Mouse (Mus musculus) right cerebral cortex, postnatal 4 days (tissue): ENCODE measurements around the gene Lamtor1.
"Not testable (repeated sequence)": the region's sequence is repeated elsewhere in the genome, so short reads cannot be mapped to it uniquely, and the experiment has no call there.

ENCODE experiments used
- DNase-seq: peaks from one replicate; pipeline ENCODE4 v3.0.0-alpha.2; 2022

Lamtor1 gene

GRCm38 (mm10) chr7:101900331-101901097 is 5.2 kb upstream of the Lamtor1 start:
- DNase-seq: no peak

DNA sequence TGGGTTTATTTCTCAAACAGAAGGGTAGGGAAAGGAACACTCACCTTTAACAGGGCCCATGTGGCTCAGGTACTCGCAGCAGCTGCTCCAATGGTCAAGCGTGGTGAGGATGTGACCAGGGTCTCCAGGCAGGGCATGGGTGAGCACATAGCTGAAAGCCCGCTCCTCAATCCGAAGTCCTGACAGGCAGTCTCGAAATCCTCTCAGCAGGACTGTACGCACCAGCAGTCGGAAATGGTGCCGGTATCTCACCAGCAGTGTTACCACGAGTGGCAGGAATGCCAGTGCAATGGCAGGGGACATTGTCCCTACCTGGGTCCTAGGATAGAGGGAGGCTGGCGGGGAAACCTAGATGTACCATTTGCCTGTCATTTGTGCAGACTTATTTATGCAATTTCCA is 3.7 kb upstream of the Lamtor1 start:
- no peak for DNase-seq

DNA sequence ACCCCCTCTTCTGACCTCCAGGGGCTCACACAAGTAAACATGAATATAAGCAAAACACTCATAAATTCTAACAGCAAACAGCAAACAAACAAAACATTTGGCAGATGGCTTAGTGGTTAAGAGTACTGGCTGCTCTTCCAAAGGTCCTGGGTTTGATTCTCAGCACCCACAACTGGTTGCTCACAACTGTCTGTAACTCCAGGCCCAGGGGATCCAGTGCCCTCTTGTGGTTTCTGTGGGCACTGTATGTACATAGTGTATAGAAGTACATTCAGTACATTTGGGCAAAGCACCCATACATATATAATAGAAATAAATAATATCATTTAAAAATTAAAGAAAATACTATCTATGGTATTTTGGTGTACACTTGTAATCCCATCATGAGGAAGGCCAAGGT is 2.9 kb upstream of the Lamtor1 start:
- DNase-seq: no peak

DNA sequence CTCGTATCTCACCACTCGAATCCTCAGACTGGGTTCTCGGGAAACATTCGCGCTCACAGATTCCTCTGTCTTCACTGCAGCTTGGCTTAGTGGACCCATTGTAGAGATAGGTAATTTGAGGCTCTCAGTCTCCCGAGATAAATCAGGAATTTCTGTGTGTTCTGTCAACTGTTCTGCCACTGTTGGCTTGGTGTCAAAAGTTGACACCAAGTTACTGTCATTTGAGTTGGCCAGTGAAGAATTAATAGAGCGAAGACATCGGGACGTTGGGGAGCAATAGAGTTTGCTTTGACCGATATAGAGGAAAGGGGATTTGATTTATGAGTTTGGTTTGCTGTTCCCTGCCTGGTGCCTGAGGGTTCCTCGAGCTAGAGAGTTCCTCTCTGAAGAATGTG is 580 bp downstream of the Lamtor1 start, which contains the start of gene Tomt:
TSS of gene Tomt (minus strand) at position 73 of the 395 bp plus-strand sequence.
- no peak for DNase-seq

DNA sequence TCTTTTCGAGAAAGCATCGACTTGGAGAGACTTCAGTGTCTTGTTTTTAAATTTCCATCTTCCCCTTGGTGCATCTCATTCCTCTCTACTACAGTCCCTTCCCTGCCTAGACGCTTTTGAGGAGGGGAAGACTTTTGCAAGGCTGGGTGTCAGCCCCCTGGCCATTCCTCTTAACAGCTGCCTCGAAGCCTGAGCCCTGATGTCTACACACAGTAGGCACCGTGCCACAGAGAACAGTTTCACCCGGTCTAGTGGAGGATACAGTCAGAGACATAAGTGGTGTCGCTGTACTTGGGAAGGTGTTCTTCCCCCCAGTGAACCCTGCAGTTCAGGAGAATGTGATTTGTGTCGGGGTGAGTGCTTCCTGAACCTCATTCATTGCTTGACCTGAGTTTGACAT is 992 bp downstream of the Lamtor1 start:
- DNase-seq: no peak

DNA sequence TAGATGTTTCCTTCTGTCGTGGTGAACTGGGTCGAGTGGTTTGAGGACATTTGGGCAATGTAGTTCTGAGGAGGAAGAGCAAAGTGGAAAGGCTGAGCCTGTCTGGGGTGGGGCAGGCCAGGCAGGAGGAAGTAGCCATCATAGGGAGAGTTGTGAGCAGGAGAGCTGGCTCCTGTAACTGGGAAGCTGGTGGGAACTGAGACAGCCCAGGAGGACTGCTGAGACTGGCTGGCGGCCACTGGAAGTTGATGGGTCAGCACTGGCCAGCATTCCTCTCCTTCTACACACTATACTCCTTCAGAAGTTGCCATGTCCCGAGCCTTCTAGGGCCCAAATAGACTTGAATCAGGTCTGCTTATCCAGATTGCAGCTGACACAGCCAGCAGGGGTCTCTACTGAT is 2.7 kb downstream of the Lamtor1 start:
- no peak for DNase-seq

DNA sequence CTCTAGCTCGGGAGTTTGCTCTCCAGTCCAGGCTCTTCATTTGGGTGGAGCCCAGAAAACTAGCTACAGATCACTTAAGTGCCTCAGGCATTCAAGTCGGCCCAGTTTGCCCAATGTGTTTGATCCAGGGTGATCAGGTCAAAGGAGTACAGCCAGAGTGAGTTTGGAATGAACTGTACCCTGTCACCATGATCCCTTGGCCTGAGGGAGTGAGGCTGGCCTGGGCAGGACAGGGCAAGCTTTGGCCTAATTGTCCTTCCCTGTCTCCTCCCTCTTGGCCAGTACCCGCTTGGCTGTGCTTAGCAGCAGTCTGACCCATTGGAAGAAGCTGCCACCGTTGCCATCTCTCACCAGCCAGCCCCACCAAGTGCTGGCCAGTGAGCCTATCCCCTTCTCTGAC is 4.4 kb downstream of the Lamtor1 start:
- no peak for DNase-seq

DNA sequence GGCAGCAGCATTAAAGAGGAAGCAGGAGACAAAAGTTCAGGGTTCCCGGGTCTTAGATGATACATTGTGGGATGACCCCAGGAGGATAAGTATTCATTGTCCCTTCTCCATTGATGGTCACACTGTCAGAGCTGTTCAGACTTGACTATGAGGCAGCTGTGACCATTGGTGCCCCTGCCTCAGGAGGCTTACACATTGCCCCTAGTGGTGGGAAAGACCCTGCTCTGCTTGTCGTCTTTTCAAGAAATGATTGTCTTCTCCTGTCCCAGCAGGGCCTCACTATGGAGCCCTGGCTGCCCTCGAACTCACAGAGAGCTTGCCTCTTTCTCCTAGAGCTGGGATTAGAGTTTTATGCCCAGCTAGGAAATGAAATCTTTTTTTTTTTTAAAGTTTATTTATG is 6.3 kb downstream of the Lamtor1 start:
- DNase-seq: no peak

GRCm38 (mm10) chr7:101918071-101918470 is 12.4 kb downstream of the Lamtor1 start:
- peak; percentile 61 for DNase-seq

- DNase-seq: not testable (repeated sequence)
These were observed 20.2 kb downstream of the Lamtor1 start for GRCm38 (mm10) chr7:101925892-101926291.

DNA sequence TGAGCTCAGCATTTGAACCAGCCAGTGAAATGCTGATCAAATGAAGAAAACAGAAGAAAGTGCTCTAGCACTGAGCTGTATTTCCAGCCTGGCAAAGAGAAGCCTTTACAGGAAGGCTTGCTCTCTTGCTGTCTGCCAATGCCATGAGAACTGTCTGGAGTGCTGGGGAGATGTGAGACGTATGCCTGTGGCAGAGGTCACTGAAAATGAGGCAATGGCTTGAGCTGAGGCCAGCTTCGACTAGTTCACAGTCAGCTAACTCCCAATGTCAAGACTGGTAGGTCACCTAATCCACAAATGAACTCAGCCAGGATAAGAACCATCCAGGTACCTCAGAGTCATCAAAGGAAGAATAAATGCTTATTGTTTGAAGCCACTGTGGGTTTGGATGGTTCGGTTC is 22.4 kb downstream of the Lamtor1 start:
- DNase-seq: no peak

GRCm38 (mm10) chr7:101932551-101932950 is 26.8 kb downstream of the Lamtor1 start:
- DNase-seq: no peak

DNA sequence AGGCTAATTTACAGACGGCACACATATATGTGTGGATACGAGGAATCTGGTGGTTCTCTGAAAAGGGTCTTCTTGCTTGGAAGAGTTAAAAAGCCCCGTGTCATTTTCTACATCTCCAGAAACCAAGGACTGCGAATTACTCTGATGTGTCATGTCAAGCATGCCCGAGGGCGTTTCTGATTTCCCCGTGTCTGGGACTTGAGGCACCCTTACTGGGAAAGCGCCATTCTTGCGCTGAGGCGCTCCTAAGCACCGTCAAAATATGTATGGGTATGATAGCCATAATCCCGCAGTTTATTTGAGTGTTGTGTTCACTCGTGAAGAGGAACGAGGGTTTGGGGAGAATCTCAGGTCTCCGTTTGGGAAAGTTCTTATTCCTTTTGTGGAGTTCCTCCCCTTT is 27.6 kb downstream of the Lamtor1 start:
- peak; percentile 11 for DNase-seq

DNA sequence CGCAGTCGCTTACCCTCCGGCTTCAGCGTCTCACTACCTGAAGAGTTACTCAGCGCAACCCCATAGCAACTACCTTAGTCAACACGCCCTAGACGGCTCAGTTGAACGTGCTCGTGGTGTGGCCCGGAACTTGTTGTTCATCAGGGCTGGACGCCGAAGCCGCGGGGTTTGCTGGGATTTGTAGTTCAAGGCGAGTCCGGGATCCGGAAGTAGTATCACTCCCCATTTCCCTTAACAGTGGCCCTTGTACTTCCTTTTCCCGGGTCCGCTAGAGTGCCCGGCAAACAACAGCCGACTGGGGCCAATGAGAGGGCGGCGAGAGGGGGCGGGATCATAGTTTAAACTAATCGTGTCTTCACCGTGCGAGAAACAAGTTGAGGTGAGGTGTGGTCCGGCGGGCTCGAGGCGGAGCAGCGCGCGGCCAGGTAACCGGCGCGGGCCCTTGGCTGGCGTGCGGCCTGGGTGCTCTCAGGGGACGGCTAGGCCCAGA is 28.1 kb downstream of the Lamtor1 start, which contains the start of the genes Lrrc51 and Numa1:
TSS of gene Lrrc51 (minus strand) at position 145 of the 490 bp plus-strand sequence.
TSS of gene Numa1 (plus strand) at position 361 of the 490 bp plus-strand sequence.
- DNase-seq: peak; percentile 90

DNA sequence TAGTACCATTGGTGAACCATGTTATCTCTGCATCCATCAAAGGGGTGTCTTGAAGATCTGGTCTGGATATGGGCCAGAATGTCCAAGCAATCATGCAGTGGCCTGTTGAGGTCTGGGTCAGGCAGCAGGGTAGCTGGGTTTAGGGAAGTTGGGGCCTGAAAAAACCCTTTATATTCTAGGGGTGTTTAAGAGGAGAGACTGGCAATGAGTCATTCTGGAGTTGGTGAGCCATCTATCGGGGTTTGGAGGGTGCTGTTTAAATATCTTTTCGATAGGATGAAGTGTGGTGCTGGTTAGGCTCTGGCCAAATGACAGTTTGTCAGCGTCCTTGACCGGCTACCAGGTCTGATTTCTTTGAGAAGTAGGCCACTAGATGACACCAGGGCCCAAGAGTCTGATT is 30.3 kb downstream of the Lamtor1 start:
- DNase-seq: no peak

DNA sequence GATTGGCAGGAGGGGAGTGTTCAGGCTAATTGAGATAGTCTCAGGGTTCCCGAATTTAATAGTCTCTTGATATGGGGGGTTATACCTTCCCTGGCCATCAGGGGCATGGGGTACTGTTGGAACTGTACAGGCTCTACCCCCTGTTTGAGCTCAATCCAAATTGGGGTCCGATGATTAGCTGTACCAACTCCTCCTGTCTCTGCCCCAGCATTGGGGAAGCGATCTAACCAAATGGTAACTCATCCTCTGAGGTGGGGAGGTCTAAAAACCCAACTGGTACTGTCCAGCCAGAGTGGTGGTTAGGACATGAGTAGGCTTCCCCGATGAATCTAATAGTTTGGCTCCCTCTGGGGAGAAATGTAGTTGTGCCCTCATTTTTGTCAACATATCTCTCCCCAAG is 31.3 kb downstream of the Lamtor1 start:
- DNase-seq: no peak

DNA sequence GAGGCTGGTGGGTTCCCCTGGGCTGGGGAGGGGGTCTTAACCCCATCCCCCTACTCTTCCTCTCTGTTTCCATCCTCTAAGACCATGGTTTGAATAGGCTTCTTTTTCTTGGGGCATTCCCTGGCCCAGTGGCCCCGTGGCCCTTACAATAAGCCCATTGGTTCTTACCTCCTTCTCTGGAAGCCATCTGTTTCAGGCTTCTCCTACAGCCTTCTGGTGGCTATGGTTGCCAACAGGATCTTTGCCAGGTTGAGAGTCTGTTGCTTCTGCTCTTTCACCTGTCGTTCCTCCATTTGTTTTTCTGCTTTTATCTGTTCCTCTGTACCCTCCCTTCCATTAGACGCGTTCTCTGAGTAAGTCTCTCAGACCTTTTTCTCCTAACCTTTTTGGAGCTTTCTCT is 31.9 kb downstream of the Lamtor1 start:
- no peak for DNase-seq

DNA sequence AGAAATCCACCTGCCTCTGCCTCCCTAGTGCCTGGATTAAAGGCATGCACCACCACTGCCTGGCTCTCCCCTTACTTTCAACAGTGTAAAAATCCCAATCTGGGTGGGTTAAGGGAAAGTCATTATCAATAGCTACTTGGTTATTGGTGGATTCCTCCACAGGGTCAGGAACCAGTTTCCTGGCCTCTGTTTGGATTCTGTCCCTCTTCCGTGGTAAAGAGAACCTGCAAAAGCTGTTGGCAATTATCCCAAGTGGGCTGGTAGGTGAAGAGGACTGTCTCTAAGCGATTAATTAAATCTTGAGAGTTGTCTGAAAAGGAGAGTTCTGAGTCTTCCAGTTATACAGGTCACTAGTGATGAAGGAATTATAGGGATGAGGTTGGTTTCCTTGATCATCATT is 32.6 kb downstream of the Lamtor1 start:
- no peak for DNase-seq

- no peak for DNase-seq
These were observed 34.1 kb downstream of the Lamtor1 start for GRCm38 (mm10) chr7:101939758-101940157.

- not testable (repeated sequence) for DNase-seq
These were observed 43.3 kb downstream of the Lamtor1 start for GRCm38 (mm10) chr7:101949008-101949407.

GRCm38 (mm10) chr7:101951648-101952047 is 45.9 kb downstream of the Lamtor1 start:
- no peak for DNase-seq

GRCm38 (mm10) chr7:101952098-101952497 is 46.4 kb downstream of the Lamtor1 start:
- no peak for DNase-seq

- DNase-seq: no peak
These were observed 48.5 kb downstream of the Lamtor1 start for GRCm38 (mm10) chr7:101954163-101954562.

DNA sequence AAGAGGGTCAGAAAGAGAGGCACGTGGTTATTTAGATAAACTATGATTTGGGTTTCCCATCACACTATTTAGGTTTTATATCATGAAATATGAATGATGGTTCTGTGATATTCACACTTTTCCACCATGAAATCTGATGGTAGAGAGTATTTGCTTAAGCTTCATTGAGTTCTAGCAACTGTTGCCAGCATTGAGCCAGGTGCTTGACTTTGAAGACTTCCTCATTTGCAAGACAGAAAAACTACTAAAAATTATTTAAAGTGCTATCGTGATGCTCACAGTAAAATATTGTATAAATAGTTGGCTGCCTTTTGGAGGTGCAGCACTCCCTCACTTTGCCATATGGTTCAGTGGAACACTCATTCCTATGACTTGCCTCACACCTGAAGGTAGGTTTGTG is 49.6 kb downstream of the Lamtor1 start:
- DNase-seq: no peak

- no peak for DNase-seq
These were observed 50.2 kb downstream of the Lamtor1 start for GRCm38 (mm10) chr7:101955862-101956261.
